Mouse (Mus musculus): ENCODE measurements around the gene Rnf222.

Gene Rnf222

GRCm38 (mm10) chr11:68888253-68888652 lies at the start of gene Rnf222:
TSS of gene Rnf222 (plus strand) at chr11:68888553.
- no peak for DNase-seq (ENCODE audit: low spot score in 2 of 2)

- no peak for DNase-seq (ENCODE audit: low spot score in 2 of 2)
These were observed 48.7 kb upstream of the Rnf222 start for GRCm38 (mm10) chr11:68839606-68840005.

DNA sequence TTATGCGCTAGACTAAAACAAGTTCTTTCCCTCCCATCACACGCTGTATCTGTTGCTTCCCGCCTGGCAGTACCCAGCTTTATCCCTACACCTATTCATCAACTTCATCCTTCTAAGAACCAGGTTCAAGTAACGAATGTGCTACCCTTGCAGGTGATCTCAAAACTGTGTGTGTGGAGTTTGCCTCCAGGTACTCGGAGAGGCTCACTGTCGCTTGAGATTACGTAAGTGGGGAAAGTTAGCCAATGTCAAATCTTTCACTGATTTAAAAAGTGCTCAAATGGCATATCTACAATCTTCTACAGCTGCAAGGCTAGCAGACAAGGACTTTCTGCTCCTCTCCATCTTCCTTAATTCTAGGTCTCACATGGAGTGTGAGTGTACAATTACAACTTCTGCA lies 37.5 kb upstream of the Rnf222 start:
- no peak for DNase-seq (ENCODE audit: low spot score in 2 of 2)

DNA sequence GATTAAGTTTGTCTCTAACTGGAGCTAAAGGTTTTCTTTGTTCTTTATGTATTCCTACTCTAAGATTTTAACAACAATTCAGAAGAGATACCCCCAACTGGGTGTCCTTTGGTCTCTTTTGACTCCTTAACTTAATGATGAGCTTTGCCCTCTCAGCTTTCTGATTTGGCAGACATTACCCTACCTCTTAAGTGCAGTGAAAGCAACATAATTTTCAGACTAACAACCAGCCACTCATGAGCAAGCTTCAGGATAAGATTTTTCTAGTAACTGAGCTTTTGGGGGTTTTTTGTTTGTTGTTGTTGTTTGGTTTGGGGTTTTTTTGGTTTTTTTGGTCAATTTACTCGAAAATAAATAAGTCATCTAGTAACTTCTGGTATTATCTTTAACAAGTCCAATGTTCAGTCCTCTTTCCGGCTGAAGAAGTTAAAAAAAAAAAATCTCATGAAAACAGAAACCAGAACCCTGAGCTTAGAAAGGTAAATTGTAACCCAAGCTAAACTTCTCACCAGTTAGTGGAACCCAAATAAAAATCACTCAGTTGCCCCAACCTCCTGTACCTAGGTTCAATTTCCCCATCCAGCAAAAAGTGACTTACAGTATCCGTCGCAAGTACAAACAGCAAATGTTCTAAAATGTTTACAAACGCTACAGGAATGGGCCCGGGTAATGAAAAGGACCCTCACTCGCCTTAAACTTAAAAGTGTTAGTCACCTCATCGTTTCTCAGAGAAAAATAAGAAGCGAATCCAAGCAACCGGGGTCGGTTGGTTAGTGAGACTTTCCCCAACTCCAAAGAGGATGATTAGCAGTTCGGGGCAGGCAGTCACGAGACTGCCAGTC lies 36.5 kb upstream of the Rnf222 start:
- DNase-seq (ENCODE audit: low spot score in 2 of 2): no peak

GRCm38 (mm10) chr11:68852486-68852901 lies 35.9 kb upstream of the Rnf222 start:
- peak; percentile 39 to 59 for DNase-seq (ENCODE audit: low spot score in 2 of 2)

DNA sequence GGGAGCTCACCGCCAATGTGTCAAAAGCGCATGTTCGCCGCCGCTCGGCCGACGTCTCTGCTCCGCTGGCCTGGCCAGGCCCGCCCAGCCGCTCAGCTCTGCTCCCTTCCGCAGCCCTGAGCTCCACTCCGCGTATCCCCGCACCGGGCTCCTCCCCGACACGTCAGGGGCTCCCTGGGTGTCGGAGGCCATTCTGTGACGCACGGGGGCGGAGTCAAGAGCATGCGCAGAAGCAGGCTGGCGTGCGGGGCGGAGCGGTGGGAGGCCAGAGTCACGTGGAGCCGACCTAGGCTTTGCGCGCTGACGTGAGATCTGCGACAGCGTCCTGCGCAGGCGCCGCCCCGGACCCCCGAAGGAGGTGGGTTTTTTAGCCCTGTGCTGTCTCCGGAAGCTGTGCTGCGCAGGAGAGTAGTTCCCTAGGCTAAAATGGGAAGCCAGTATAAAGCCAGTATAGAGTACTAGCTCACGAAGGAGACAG lies 35.4 kb upstream of the Rnf222 start:
- DNase-seq (ENCODE audit: low spot score in 2 of 2): peak; percentile 99

- no peak for DNase-seq (ENCODE audit: low spot score in 2 of 2)
These were observed 34.5 kb upstream of the Rnf222 start for GRCm38 (mm10) chr11:68853611-68854401.

- no peak for DNase-seq (ENCODE audit: low spot score in 2 of 2)
These were observed 33.7 kb upstream of the Rnf222 start for GRCm38 (mm10) chr11:68854621-68855020.

- DNase-seq (ENCODE audit: low spot score in 2 of 2): no peak
These were observed 31.0 kb upstream of the Rnf222 start for GRCm38 (mm10) chr11:68857329-68857728.

DNA sequence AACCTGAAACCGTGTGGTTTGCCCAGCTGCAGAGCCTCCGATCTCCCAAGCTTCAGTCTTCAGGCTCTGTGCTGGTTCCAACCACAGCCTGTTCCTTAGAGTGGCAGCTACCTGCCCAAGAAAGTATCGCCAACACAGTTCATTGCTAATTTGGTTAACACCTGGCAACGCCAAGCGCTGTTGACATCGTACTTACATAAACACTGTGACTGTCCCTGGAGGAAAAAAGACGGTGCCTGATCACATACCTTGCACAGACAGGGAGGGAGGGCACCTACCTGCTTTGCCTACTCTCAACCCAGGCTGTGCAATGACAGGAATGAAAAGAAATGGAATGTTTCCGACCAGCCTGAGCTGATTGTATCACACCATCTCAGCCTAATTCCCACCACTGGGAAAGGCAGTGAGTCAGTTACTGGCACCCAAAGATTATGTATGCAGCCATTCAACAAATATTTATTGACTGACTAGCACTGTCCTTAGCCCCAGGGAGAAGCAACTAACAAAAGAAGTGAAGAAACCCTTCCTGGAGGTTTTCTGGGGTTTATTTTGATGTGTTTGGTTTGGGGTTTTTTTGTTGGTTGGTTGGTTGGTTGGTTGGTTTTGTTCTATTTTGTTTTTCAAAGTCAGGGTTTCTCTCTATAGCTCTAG lies 28.3 kb upstream of the Rnf222 start:
- DNase-seq (ENCODE audit: low spot score in 2 of 2): no peak

GRCm38 (mm10) chr11:68862260-68862659 lies 26.1 kb upstream of the Rnf222 start:
- no peak for DNase-seq (ENCODE audit: low spot score in 2 of 2)

DNA sequence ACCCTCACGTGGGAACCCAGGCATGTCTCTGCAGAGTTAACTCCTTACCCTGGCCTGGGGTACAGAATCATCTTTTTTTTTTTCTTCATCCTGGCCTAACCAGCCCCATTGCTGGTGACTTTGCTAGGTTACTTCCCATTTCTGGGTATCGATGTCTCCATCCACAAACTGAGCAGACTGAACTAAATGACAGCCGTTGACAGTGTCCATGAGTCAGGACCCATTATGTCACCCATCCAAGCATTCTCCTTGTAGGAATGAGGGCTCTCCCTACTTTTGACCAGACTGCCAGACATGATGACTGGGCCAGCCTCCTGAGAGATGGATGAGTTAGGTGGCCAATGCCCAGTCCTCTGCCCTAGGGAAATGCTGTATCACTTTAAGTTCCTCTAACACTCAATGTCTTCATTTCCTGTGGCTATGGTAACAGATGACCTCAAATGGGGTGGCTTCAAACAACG lies 24.7 kb upstream of the Rnf222 start:
- no peak for DNase-seq (ENCODE audit: low spot score in 2 of 2)

- DNase-seq (ENCODE audit: low spot score in 2 of 2): no peak
These were observed 23.7 kb upstream of the Rnf222 start for GRCm38 (mm10) chr11:68864544-68865189.

DNA sequence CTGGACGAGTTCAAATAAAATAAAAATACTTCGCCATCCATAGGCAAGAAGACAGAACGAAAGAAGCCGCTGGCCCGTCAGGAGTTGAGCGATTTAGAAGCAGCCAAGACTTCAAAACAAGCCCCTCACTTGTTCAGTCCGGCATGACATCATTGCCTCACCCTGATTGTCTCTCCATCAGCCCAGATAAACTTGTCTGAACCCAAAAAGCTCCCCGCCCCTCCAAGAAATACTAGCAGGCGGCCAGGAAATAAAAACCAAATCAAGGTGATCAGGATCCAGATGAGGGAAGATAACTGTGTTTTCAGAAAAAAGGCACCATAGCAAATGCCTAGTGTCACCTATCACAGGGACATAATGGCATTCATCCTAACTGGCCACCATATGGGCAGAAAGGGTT lies 17.1 kb upstream of the Rnf222 start:
- DNase-seq (ENCODE audit: low spot score in 2 of 2): no peak

- no peak for DNase-seq (ENCODE audit: low spot score in 2 of 2)
These were observed 16.6 kb upstream of the Rnf222 start, which contains the start of gene Ndel1 for GRCm38 (mm10) chr11:68871748-68872147. TSS of gene Ndel1 (minus strand) at chr11:68871858.

DNA sequence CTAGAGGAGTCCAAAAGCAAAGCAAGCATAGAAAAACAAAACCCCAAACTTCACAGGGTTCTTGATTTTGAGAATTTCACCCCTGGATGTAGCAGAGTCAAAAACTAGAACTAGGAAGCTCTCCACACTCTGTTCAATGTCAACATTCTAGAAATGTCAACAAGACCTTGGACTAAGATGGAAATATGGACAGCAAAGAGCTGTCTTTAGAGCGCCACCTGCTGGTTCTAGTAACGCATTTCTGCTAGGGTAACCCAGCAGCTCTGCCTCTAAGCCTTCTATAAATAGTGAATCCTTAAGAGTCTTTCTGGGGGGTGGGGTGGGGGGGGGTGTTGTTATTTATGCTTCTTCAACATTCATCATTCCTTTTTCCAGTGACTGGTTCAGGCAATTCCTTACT lies 13.5 kb upstream of the Rnf222 start:
- no peak for DNase-seq (ENCODE audit: low spot score in 2 of 2)

- DNase-seq (ENCODE audit: low spot score in 2 of 2): no peak
These were observed 9.5 kb upstream of the Rnf222 start for GRCm38 (mm10) chr11:68878811-68879210.

GRCm38 (mm10) chr11:68882107-68882506 lies 6.2 kb upstream of the Rnf222 start:
- no peak for DNase-seq (ENCODE audit: low spot score in 2 of 2)

DNA sequence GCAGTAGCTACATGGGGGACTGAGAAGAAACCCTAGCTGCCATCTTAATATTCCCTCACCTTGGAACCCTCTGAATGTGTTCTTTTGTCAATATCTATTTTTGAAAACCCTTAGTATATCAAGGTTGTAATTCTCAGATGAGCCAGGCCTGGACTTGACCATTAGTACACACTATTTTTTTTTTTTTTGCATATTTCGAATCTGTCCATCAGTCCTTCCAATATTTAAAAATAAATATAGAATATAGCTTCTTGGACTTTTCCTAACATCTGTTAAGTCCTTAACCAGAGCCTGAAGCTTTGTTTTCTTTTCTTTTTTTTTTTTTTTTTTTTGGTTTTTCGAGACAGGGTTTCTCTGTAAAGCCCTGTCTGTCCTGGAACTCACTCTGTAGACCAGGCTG lies 4.5 kb upstream of the Rnf222 start:
- no peak for DNase-seq (ENCODE audit: low spot score in 2 of 2)

GRCm38 (mm10) chr11:68884368-68884767 lies 4.0 kb upstream of the Rnf222 start:
- DNase-seq (ENCODE audit: low spot score in 2 of 2): no peak

- no peak for DNase-seq (ENCODE audit: low spot score in 2 of 2)
These were observed 2.3 kb upstream of the Rnf222 start for GRCm38 (mm10) chr11:68886091-68886490.

GRCm38 (mm10) chr11:68888653-68889052 lies 300 bp downstream of the Rnf222 start:
- no peak for DNase-seq (ENCODE audit: low spot score in 2 of 2)

Data from right cerebral cortex, postnatal 36 days (tissue).